Mouse (Mus musculus): ENCODE data around the gene Guca1b. TPM values are rescaled to one million over a fixed set of nuclear protein-coding genes. Genes with fewer than 3 reads are reported as not detected.

The Guca1b gene
- 1 to 10 TPM; 5.3 to 5.5 TPM for total RNA-seq (2023)

DNA sequence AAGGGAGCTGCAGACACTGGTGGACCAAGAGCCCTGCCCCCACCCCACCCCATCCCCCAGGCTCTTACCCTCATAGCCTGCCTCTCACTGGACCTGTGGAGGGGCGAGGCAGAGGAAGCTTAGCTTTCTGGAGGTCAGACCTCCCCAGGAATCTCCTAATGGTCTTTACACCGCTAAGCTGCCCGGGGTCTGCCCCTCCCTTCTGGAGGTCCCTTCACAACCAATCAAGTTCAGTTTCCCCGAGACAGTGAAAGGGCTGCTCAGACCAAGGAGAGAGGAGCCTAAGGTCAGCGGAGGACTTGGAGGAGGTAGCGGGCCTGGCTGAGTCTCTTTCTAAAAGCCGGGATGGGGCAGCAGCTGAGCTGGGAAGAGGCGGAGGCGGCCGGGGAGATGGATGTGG, at the start of gene Guca1b:
Gene Guca1b, plus strand, starts transcription at position 249 of the 400 bp plus-strand sequence.

DNA sequence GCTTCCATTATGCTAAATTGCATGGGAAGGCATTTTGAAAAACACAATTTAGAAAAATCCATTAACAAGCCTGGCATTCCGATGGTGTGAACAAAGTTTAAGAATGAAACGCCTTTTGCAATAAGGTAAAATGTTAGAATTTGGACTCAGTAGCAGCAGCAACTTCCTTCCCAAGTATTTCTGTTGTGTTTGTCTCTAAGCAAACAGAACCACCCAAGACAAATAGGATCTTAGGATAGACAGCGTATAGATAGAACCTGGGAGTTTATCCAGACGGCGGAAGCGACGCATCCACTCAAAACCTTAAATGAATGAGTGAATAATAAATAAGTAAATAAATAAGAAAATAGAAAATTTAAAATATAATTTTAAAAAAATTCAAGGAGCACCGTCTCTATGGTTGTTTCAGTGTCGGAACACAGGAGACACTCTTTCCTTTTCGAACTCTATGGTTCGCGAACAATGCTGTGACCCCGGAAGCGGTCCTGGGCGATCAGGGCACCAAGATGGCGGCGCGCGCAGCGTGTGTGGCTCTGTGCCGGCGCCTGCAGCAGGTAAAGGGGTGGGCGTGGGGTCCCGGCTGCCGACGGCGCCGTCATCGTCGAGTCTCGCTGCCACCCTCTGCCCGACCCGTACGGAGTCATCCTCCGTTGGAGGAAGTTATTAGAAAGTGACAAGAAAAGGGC, 16.6 kb upstream of the Guca1b start, which contains the start of gene Mrps10:
Gene Mrps10, plus strand, starts transcription at position 487 of the 686 bp plus-strand sequence.

DNA sequence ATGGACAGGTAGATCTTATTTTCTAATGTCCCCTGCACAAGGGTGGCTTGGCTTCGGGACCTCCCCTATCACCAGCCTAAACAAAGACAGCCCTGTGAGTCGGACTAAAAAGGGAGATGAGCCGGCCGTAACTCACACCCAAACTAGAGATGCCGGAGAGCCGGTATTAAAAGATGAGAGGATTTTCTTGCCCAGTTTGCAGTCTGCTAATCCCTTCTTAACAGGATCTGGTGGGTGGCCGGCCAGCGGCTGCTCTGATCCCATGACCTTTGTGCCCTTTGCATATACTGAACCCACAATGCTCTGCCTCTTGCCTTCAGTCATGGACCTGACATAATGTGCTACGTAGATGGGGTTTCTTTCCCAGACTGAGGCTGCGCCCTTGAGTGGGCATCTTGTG, 15.3 kb downstream of the Guca1b start, which contains the start of gene Guca1a:
Gene Guca1a, minus strand, starts transcription at position 134 of the 400 bp plus-strand sequence.

DNA sequence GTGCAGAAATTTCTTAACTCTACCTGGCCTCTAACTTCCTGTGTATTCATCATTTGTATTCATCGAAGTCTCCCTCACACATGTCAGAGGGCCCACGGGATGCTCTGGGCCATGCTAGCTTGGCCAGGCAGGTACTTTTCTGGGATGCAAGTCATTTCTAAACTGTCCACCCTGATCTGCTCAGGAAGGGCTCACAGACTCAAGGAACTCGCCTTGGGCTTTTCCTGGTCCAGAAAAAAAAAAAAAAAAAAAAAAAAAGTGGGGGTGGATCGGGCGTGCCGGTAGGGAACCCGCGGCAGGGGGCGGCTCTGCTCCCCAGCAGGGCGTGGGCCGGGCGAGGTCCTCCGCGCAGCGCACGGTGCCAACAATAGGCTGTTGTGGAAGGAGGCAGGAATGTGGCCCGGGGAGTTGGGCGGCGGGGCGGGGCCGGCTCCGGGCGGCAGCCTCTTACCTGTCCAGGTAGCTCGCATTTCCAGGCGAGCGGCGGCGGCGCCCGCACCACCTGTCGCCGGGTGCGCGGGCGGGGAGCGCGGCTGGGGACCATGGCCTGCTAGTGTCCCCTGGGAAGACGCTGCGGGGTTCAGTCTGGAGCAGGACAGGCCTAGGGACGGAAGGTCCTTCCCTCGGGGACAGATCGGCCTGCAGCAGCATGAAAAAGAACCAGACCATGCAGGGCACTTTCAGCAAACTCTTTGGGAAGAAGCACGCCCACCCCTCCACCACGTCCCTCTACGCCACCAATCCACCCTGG, 51.1 kb downstream of the Guca1b start, which contains the start of gene AI661453:
Gene AI661453, plus strand, starts transcription at position 460 of the 751 bp plus-strand sequence.

DNA sequence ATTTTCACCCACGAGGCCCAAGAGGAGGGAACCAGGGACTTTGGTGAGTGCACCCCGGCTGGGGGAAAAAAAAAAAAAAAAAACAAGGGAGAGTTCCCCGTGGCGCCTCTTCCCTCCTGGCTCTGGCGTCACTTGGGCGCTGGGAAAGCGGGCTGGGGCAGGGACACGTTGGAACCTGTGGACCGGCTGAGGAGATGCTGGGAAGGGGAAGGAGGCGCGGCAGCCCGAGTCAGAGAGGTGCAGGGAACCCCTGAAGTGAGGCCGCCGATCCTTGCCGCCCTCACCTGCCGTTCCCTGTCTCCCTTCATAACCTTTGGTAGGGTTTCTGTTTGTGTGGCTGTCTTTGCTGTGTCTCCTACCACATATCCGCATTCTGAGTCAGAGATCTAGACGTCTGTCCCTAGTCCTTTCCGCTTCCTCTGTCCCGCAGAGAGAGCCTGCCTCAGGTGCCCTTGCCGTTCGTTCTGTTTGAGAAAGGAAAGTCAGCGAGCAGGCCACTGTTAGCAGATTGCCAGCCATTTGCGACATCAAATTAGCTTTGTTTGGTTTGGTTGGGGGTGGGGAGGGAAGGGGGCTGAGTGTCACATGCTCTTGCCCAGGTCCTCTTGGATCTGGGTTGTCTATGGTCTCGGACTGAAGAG, 51.8 kb downstream of the Guca1b start, which contains the start of gene 1700001C19Rik:
Gene 1700001C19Rik, minus strand, starts transcription at position 470 of the 641 bp plus-strand sequence.

Other genes starting within 250 kb of the Guca1b start
- 10 to 100 TPM; 21.0 to 27.3 TPM for gene Mrps10, start 16.5 kb upstream of the Guca1b start, total RNA-seq (2023)
- gene Guca1a, start 15.2 kb downstream of the Guca1b start, total RNA-seq (2023): not detected
- not detected for gene AI661453, start 51.2 kb downstream of the Guca1b start, total RNA-seq (2023)
- not detected for gene 1700001C19Rik, start 52.0 kb downstream of the Guca1b start, total RNA-seq (2023)
- 10 to 100 TPM; 68.2 to 80.5 TPM for gene Taf8, start 116.9 kb downstream of the Guca1b start, total RNA-seq (2023)
- gene Ccnd3, start 119.7 kb downstream of the Guca1b start, total RNA-seq (2023): 100 to 1,000 TPM; 421 to 461 TPM
- 10 to 100 TPM; 15.2 to 15.8 TPM for gene Bysl, start 226.1 kb downstream of the Guca1b start, total RNA-seq (2023)
- 10 to 100 TPM; 68.0 to 70.9 TPM for gene Med20, start 226.2 kb downstream of the Guca1b start, total RNA-seq (2023)
- gene Gm20517, start 226.2 kb downstream of the Guca1b start, total RNA-seq (2023): 1 to 10 TPM; 3.6 to 4.6 TPM
- 1 to 10 TPM; 6.1 to 9.7 TPM for gene Usp49, start 245.3 kb downstream of the Guca1b start, total RNA-seq (2023)